Mouse (Mus musculus): ENCODE measurements around the gene Limk1. TPM values are rescaled to one million over a fixed set of nuclear protein-coding genes. Genes with fewer than 3 reads are reported as not detected.

Gene Limk1
- total and polyA plus RNA-seq, 3 experiments: 7.2 to 27.7 (median 10.8) TPM

GRCm38 (mm10) chr5:134677491-134677890 lies 10.9 kb downstream of the Limk1 start:
- Histone ChIP-seq H3K9me3 (replicated peaks; ENCODE audit: low read length) (no peaks in the 10 kb centered on the region), H3K4me2 (ENCODE audit: insufficient read depth, low read depth, poor library complexity, severe bottlenecking) (no peak overlapping the region; the same call in 1 of the 2 replicates), H3K79me2 (replicated peaks; ENCODE audit: control insufficient read depth, extremely low read depth, insufficient read depth, poor library complexity, severe bottlenecking) (no peaks in the 10 kb centered on the region), H3K36me3 (replicated peaks in 1 of 2; ENCODE audit: control insufficient read depth in 1 of 2, insufficient read depth in 1 of 2, low read length in 1 of 2) (peaks cover 4 to 35% of the 10 kb centered on the region in 2 experiments), H3K27me3 (replicated peaks) (no peaks in the 10 kb centered on the region), H3K9ac (ENCODE audit: insufficient read depth, low read depth) (no peak overlapping the region), H3K27ac (ENCODE audit: insufficient read depth, low read depth) (peak overlapping the region; percentile 7; the same call in 1 of the 2 replicates), H3K4me3 (replicated peaks in 1 of 3; ENCODE audit: low read depth in 2 of 3, low read length in 2 of 3, poor library complexity in 1 of 3) (peak overlapping the region; percentile 26 to 59 (median 54)), H3K4me1 (ENCODE audit: control insufficient read depth in 1 of 2, insufficient read depth in 2 of 2) (peaks cover 31 to 54% of the 10 kb centered on the region in 2 experiments)
- in situ Hi-C loops (cut with MboI; ENCODE audit: low pct_ligation_motif_present, low pct_unique_long_range_greater_than_20kb, low sequenced_read_pairs): no loop called here
- dilution Hi-C loops (cut with MboI; ENCODE audit: extremely low pct_ligation_motif_present, extremely low pct_unique_long_range_greater_than_20kb, low sequenced_read_pairs): no loop called here
- no peak for TF ChIP-seq ELF1 (IDR thresholded peaks at IDR 0.05; ENCODE audit: low read depth, low read length)
- TF ChIP-seq GABPA (IDR thresholded peaks at IDR 0.05; ENCODE audit: insufficient replicate concordance, low read depth, low read length): no peak
- no peak for TF ChIP-seq NRF1 (IDR thresholded peaks at IDR 0.05; ENCODE audit: low read depth, low read length)
- TF ChIP-seq CHD1 (IDR thresholded peaks at IDR 0.05; ENCODE audit: low read depth, low read length): no peak
- no peak for TF ChIP-seq CTCF (conservative IDR thresholded peaks at IDR 0.05 in 1 of 2, IDR thresholded peaks at IDR 0.05 in 1 of 2; ENCODE audit: low read depth in 2 of 2, low read length in 2 of 2)
- no peak for TF ChIP-seq MAFK (IDR thresholded peaks at IDR 0.05; ENCODE audit: insufficient replicate concordance, low read length)
- TF ChIP-seq USF1 (IDR thresholded peaks at IDR 0.05; ENCODE audit: low read depth, low read length): no peak
- no peak for TF ChIP-seq ZNF384 (IDR thresholded peaks at IDR 0.05; ENCODE audit: low read depth, low read length)
- DNase-seq (ENCODE audit: extremely low read depth): no peak

- Histone ChIP-seq H3K4me3 (replicated peaks in 1 of 3; ENCODE audit: low read depth in 2 of 3, low read length in 2 of 3, poor library complexity in 1 of 3) (peak overlapping the region in 2 of 3 experiments; percentile 13 to 59), H3K9ac (ENCODE audit: insufficient read depth, low read depth) (no peak overlapping the region)
Measured at GRCm38 (mm10) chr5:134675956-134676759, 12.2 kb downstream of the Limk1 start.

More at GRCm38 (mm10) chr5:134675956-134676759, 12.2 kb downstream of the Limk1 start:
- no peak overlapping the region for H3K27ac ChIP-seq (ENCODE audit: insufficient read depth, low read depth)
- H3K4me2 ChIP-seq (ENCODE audit: insufficient read depth, low read depth, poor library complexity, severe bottlenecking): no peak overlapping the region
- H3K9me3 ChIP-seq (replicated peaks; ENCODE audit: low read length): no peaks in the 10 kb centered on the region
- H3K27me3 ChIP-seq (replicated peaks): no peaks in the 10 kb centered on the region
- peaks cover 31 to 67% of the 10 kb centered on the region in 2 experiments for H3K4me1 ChIP-seq (ENCODE audit: control insufficient read depth in 1 of 2, insufficient read depth in 2 of 2)
- H3K79me2 ChIP-seq (replicated peaks; ENCODE audit: control insufficient read depth, extremely low read depth, insufficient read depth, poor library complexity, severe bottlenecking): no peaks in the 10 kb centered on the region
- TF ChIP-seq TCF12 (IDR thresholded peaks at IDR 0.05; ENCODE audit: low read depth, low read length) (no peak), ZC3H11A (IDR thresholded peaks at IDR 0.05; ENCODE audit: low read depth, low read length) (no peak), POLR2A (IDR thresholded peaks at IDR 0.05; ENCODE audit: low read depth, low read length) (no peak), HCFC1 (IDR thresholded peaks at IDR 0.05; ENCODE audit: low read depth, low read length) (no peak), SIN3A (IDR thresholded peaks at IDR 0.05; ENCODE audit: low read length) (no peak), ELF1 (IDR thresholded peaks at IDR 0.05; ENCODE audit: low read depth, low read length) (no peak), GABPA (IDR thresholded peaks at IDR 0.05; ENCODE audit: insufficient replicate concordance, low read depth, low read length) (no peak), USF1 (IDR thresholded peaks at IDR 0.05; ENCODE audit: low read depth, low read length) (no peak), BHLHE40 (IDR thresholded peaks at IDR 0.05; ENCODE audit: low read depth, low read length) (no peak), USF2 (conservative IDR thresholded peaks at IDR 0.05; ENCODE audit: low read depth, low read length) (no peak), MAFK (IDR thresholded peaks at IDR 0.05; ENCODE audit: insufficient replicate concordance, low read length) (no peak), MXI1 (IDR thresholded peaks at IDR 0.05; ENCODE audit: low read depth, low read length) (no peak), SMC3 (IDR thresholded peaks at IDR 0.05; ENCODE audit: low read depth, low read length) (no peak), MAZ (IDR thresholded peaks at IDR 0.05; ENCODE audit: low read depth, low read length) (no peak), IRF4 (IDR thresholded peaks at IDR 0.05; ENCODE audit: low read depth, low read length) (no peak), CHD2 (IDR thresholded peaks at IDR 0.05; ENCODE audit: low read length) (no peak), ZMIZ1 (IDR thresholded peaks at IDR 0.05; ENCODE audit: low read depth, low read length) (no peak)
- DNase-seq (ENCODE audit: extremely low read depth): peak; percentile 51
- in situ Hi-C loops (cut with MboI; ENCODE audit: low pct_ligation_motif_present, low pct_unique_long_range_greater_than_20kb, low sequenced_read_pairs): no loop called here
- peaks cover 4 to 44% of the 10 kb centered on the region in 2 experiments for H3K36me3 ChIP-seq (replicated peaks in 1 of 2; ENCODE audit: control insufficient read depth in 1 of 2, insufficient read depth in 1 of 2, low read length in 1 of 2)
- dilution Hi-C loops (cut with MboI; ENCODE audit: extremely low pct_ligation_motif_present, extremely low pct_unique_long_range_greater_than_20kb, low sequenced_read_pairs): no loop called here

Measured in CH12.LX (cell line).